Mouse (Mus musculus): ENCODE measurements around the gene Tfdp1.
"Not testable (repeated sequence)": the region's sequence is repeated elsewhere in the genome, so short reads cannot be mapped to it uniquely, and the experiment has no call there.

Gene Tfdp1
- long read RNA-seq, experiment 1, transcript Tfdp1-204 (12 exons, 2,511 nt): major isoform, 5 of 20 reads
- long read RNA-seq, experiment 1, partial matches to known transcripts: 0 of 20 reads
- long read RNA-seq, experiment 1, other reads (novel, unspliced or antisense): 13 of 20 reads
- long read RNA-seq, experiment 2, partial matches to known transcripts: 0 of 15 reads
- long read RNA-seq, experiment 2, other reads (novel, unspliced or antisense): 10 of 15 reads

DNA sequence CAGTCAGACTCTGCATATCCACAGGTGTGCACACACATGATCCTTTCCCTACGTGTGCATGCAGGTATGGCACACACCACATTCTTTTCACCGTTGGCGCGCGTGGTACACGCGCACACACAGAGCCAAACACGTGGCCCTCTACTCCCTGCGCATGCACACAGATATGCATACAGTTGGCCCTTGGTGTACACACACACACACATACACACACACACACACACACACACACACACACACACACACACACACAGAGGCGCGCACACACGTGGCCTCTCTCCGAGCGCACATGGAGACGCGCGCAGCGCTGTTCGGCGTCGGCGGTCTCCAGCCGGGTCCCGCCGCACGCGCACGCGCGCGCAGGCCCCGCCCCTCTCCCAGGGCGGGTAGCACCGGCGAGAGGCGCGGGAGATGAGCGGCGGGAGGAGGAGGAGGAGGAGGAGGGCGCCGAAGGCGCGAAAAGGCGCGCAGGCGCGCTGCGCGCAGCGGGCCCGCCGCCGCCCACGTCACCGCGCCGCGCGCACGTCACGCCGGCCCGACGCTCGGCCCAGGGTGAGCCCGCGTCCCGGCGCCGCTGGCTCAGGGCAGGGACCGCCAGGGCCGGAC, at the start of gene Tfdp1:
Gene Tfdp1 (plus strand): TSS at position 497 of the 606 bp plus-strand sequence.
- intact Hi-C loops (cut with DNase I): no loop called here

DNA sequence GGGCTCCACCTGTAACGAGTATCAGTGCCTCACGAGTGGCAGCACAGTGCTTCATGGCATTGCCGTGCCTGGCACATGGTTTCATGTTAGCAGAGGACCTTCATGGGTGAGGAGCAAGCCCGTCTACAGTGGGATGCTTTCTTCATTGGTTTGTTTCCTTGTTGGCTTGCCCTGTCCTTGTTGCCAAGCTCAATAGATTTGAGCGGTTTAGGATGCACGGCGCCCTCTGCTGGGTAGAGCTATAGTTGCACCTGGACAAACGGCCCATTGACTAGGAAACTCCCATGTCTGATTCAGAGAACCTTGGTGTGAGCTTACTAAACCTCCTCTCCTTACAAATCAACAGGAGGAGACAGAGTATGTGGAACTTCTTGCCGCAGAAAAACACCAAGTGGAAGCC, 46.2 kb upstream of the Tfdp1 start:
- intact Hi-C loops (cut with DNase I): no loop called here

DNA sequence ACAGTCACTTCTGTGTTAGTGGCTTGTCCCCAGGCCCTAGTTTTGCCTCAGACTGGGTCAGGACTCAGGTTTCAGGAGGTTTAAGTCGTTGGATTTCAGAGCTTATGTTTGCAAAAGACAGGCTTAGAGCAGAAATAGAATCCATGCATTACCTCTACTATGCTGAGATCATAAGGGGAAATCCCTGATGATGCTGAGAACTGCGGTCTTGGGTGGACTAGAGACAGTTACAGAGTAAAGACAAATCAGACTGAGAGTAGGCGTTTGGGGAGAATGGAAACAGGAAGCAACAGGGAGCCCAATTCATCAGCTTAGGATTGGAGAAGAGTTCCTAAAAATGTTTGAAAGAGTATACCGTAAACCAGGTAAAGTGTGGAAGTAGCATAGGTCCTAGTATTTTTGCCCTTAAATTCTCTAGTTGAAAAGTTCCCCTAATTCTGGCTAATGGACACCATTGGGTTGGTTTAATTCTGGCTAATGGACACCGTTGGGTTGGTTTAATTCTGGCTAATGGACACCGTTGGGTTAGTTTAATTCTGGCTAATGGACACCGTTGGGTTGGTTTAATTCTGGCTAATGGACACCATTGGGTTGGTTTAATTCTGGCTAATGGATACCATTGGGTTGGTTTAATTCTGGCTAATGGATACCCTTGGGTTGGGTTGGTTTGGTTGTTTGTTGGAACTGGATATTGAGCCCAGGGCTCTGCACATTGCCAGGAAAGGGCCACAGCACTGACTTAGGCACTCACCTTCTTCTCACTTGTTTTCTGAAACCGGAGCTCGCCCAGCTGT, 44.7 kb upstream of the Tfdp1 start:
- intact Hi-C loops (cut with DNase I): no loop called here

DNA sequence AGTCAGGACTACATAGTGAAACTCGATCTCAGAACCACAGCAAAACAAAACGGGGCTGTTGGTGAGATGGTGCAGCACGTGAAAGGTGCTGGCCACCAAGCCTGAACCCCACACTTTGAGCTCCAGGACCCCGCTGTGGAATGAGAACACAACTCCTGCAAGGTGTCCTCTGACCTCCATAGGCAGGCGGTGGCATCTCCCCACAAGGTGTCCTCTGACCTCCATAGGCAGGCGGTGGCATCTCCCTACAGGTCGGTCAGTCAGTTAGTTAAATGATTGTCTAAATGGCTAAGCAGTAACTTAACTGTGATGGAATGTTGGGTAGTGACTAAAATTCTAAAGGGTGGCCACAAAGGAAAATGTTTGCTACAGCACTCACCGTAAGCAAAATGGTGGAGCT, 39.0 kb upstream of the Tfdp1 start:
- intact Hi-C loops (cut with DNase I): no loop called here

DNA sequence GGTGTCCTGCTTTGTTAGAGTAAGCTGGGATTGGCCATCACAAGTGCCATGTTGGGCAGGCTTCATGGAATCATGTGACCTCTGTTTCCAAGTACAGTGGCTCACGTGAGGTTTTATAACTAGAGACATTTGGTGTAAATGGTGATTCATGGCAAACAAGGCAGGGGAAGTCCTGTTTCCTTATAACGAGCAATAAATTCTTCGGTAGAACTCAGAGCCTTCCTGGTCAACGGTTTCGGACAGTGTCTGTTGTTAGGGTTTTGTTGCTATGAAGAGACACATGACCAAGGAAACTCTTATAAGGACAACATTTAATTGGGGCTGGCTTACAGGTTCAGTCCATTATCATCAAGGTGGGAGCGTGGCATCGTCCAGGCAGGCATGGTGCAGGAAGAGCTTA, 37.5 kb upstream of the Tfdp1 start:
- intact Hi-C loops (cut with DNase I): no loop called here

DNA sequence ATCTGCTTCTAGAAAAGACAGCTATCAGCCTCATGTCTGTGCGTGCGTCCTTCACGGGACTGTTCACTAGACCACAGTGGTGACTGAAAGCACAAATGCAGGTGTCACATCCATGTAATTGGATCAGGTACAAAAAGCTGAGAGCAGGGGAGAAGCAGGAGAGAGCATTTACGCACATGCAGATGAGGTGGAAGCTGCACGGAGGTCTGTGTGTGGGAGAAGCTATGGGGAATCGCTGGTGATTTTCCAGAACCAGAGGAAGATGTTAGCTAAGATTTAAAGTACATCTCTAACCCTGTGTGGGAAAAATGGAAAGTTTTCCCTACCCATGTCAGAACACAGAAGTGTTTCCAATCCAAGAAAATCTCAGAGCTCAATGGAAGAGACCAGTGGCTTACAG, 33.1 kb upstream of the Tfdp1 start:
- intact Hi-C loops (cut with DNase I): no loop called here

DNA sequence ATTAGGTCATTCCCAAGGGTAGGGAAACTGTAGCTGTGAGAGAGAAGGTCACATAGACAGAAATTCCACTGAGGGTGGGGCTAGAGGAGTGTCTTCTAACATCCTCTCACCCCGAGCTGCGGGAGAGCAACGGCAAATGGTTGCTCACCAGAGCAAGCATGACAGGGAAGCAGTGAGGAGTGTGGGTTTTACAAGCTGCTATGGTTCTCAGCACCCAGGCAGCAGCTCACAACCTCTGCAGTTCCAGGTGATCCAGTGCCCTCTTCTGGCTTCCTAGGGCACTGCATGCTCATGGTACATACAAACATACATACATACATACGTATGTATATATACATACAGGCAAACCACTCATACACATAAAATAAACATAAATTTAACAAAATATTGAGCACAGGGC, 32.7 kb upstream of the Tfdp1 start:
- intact Hi-C loops (cut with DNase I): no loop called here

DNA sequence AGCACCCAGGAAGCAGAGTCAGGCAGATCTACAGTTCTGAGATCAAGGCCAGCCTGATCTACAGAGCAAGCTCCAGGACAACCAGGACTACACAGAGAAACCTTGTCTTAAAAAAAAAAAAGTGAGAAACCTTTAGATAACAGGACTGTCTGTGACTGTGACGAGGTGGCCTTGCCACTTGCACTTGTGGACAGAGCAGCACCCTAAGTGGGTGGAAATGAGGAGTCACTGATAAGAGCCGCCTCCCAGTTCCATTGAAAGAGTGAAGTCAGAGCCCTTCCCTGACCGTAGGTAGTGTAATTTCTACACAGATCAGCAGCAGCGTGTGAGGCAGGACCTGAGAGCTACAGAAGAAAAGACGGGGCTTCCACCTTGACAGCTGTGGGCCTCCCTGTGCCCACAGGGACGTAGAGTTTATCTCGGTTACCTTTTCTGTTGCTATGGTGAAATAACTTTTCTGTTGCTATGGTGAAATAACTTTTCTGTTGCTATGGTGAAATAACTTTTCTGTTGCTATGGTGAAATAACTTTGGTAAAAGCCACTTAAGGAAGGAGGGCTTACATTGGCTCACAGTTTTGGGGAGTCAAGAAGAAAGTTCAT, 32.1 kb upstream of the Tfdp1 start:
- intact Hi-C loops (cut with DNase I): no loop called here

DNA sequence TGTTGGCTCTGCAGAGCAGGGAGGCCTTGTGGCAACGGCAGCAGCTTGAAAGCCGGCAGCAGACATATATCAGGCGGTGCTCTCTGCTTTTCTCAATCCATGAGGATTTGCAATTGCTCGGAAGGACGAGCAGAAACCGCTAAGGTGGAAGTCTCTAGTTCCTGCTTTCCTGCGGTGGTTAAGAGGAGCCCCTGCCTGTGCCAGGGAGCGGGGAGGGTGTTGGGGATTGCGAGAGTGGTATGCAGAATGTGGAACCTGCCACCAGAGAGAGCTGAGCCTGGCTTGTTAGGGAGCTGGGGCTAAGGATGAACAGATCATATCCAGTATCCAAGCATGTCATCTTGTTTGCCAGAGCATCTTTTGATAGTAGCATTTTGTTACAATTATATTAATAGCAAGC, 31.6 kb upstream of the Tfdp1 start:
- intact Hi-C loops (cut with DNase I): no loop called here

DNA sequence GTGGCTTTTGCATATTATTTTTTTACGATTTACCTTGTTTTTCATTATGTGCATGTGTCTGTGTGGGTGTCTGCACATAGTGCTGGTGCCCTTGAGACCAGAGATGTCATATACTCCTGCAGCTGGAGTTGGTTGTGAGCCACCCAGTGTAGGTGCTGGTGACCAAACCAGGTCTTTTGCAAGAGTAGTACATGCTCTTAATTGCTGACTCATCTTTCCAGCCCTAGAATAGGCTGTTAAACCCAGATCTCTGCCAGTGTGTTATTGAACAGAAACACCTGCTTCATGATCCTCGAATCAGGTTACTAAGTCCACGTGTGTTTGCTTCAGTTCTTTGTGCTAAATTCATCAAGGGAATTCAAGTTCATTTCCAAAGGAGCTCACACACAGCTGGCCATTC, 23.6 kb upstream of the Tfdp1 start:
- intact Hi-C loops (cut with DNase I): no loop called here

DNA sequence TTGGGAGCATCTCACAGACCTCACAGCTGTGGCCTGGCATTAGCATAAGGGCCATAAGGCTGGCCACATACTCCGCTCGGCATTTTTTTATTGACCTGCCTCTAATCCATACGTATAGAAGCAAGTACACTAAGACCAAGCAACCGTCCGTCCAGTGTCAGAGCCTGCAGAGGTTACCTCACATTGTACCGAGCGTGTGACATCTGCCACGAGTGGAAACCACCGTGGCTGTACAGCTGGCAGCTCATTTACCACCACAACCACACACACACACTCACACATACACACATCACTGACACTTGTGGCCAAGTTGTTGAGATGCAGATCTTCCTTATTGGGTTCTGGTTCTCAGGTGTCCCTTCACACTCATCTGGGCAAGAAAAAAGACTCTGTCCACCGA, 21.9 kb upstream of the Tfdp1 start:
- intact Hi-C loops (cut with DNase I): no loop called here

DNA sequence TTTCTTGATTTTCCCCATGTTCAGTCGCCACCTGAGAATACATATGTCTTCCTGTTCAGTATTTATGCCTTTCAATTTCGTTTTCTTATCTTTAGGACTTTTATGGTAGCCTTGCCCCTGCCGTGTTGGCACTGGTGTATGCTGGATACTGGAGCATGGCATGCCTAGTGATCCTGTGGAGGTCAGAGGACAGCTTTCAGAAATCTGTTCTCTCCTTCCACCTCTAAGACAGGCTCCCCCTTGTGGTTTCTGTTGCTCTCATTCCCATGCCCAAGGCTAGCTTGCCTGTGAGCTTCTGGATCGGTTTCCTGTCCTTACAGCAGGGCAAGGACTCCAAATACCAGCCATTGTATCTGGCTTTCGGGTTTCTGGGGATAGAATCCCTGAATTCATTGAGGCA, 12.0 kb upstream of the Tfdp1 start:
- intact Hi-C loops (cut with DNase I): no loop called here

DNA sequence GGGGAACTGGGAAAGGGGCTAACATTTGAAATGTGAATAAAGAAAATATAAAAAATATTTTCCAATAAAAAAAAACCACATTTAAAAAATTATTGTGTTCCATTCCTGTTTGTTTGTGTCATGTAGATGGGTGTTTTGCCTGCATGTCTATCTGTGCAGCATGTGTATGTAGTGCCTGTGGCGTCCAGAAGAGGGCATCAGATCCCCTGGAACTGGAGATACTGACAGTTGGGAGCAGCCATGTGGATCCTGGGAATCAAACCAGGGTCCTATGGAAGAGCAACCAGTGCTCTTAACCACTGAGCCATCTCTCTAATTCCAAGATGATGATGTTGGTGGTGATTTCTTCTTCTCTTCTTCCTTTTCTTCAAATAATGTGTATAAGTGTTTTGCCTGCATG, 3.9 kb upstream of the Tfdp1 start:
- intact Hi-C loops (cut with DNase I): no loop called here

DNA sequence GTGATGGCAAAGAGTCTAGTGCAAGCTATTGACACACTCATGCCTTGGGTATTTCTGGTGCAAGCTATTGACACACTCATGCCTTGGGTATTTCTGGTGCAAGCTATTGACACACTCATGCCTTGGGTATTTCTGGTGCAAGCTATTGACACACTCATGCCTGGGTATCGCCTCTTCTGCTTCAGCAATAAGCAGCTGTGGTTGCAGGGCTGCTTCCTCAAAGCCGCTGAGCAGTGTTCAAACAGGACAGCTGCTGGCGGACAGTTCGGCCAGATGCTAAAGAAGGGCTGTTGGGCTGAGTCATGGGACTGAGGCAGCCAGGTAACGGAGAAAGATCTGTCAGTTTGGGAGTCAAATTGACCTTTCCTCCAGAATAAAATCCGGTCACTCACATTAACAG, 1.3 kb upstream of the Tfdp1 start:
- intact Hi-C loops (cut with DNase I): not testable (repeated sequence)

DNA sequence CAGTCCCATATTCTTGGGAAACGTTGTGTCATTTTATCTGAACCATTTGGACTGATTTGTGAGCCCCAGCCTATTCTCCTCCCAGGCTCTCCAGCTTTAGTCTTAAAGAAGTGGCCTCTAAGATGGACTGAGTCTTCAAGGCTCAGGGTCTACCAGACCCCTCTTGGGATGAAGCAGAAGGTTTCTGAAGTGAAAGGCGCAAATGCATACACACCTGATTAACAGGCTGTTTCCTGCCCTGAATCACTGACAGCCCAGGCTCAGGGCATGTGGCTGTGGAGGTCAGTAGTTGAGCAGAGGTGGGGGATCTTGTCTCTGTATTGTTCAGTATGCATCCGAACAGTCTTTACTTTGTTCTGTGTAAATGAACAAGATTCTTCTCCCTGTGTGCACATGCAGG, 873 bp upstream of the Tfdp1 start:
- intact Hi-C loops (cut with DNase I): no loop called here

DNA sequence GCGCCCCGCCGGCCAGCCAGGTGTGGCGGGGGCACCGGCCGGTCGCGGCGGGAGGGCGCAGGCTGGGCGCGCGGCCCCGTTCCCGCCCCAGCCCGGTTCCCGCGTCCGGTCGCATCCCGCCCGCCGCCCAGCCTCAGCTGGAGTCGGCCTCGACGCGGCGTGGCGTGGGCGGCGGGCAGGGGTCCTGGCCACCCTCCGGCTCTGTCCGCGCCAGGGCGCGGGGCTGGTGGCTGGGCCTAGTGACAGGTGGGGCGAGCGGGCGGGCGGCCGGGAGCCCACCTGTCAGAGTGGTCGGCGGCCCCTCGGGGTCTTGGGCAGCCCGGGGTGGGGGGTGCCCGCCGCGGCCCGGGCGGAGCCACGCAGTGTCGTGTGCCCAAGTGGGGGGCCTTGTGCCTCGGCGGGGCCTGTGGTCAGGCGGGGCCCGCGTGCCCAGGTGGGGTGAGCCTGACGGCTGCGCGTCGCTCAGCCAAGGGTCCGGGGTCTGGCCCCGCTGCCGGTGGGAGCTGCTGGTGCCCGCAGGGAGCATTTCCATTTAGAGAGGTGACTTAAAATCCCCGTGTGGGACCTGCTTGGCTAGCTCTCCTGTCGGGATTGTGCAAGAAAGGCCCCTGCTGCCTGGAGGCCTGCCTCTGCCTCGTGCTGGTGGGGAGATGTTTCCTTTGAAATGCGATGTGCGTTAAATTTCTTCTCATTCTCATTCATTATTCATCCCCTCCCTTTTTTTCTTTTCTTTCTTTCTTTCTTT, 522 bp downstream of the Tfdp1 start:
- intact Hi-C loops (cut with DNase I): no loop called here

DNA sequence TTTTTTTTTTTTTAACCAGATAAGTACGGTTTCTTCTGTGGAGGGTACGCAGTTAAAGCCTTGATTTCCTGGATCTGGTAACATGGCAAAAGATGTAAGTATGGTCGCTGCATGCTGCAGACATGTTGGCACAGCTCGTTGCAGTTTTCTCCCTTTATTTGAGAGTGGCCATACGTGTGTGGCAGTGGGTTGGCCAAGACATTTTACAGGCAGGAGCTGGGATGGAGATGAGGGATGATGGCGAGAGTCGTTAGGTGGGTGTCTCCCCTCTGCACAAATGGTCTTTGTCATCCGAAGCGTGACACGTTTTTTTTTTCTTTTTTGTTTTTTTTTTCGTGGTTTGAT, 1.1 kb downstream of the Tfdp1 start:
- intact Hi-C loops (cut with DNase I): no loop called here

DNA sequence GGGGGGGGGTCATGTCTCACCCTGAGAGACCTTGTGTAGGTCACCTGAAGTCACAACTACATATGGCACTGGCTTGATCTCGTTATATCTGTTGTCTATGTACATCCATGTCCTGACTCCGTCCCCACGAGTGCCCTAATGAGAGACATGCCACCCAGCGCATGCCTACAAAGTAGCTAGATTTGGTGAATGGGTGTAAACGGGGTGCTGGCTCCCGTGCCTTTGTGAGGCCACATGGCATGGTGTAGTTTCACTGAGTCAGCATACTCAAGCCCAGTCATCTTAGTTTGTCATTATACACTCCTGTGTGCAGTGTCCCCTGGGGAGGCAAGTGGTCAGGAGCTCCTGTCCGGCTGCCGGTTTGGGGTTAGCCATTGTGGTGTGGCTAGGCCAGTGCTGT, 2.1 kb downstream of the Tfdp1 start:
- intact Hi-C loops (cut with DNase I): no loop called here

DNA sequence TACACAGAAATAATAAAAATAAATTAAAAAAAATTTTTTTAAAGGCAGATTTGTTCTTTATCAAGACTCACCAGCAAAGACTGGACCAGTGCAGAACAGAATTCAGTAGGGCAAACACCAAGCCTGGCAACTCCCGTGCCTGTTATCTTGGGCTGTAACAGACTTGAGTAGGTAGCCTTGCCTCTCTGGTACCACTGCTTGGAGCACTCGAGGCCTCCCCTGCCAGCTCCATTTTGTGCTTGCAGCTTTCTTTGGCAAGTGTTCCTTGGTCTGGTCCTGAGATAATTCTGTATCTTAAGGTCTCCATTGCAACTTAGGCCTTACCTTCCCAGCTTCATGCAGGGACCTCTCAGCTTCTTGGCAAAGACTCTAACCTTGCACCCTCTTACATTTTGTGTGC, 3.8 kb downstream of the Tfdp1 start:
- intact Hi-C loops (cut with DNase I): no loop called here

DNA sequence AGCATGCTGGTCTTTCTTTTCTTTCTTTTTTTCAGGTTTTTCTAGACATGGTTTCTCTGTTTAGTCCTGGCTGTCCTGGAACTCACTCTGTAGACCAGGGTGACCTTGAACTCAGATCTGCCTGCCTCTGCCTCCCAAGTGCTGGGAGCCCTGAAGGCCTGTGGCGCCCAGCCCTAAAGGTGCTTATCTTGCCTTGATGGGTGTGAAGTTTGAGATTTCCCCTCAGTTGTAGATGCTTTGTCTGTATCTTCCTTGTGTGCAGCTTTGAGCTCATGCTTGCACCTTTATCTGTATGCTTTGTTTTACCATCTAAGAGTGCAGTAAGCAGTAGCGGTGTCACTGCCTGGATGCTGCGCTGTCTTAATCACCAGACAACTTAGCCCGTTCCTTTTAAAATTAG, 4.6 kb downstream of the Tfdp1 start:
- intact Hi-C loops (cut with DNase I): no loop called here

DNA sequence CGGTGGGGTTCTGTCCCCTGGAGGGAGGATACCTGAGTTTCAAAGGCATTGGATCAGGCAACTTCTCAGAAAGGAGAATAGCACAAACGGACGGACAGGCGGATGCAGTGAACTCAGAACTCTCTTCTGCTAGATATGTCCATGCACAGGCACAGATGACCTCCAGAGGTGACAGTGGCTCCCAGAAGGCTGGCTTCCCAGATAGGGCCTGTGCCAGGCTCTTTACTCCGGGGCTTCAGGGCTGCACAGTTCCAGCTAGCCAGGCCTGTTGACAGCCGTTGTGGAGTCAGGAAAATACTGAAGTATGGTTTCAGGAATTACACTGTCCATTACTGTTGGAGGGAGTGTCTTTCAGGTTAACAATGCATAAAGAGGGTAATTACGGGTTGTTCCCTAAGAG, 11.5 kb downstream of the Tfdp1 start:
- intact Hi-C loops (cut with DNase I): no loop called here

DNA sequence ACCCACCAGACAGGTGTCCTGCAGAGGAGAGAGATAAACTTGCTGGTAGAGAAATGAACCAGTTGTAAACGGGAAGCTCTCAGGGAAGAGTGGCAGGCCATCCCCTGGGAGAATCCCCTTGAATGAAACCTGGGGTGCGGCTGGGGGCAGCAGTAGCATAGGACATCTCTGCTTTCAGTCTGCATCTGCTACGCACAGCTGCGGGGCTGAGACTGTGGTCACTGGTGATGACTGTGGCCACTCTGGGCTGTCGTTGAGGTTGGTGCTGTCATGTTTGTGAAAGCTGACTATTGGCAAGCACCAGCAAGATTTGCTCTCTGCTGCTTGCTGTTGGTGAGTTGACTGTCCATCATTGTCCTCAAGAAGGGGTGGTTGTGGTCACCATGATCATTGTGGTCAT, 13.0 kb downstream of the Tfdp1 start:
- intact Hi-C loops (cut with DNase I): no loop called here
